Mouse (Mus musculus): ENCODE measurements around the gene Stox2. TPM values are rescaled to one million over a fixed set of nuclear protein-coding genes. Genes with fewer than 3 reads are reported as not detected.
A peak's percentile ranks its signal among the peaks of the same experiment; 100 is the strongest.

Gene Stox2
- polyA plus RNA-seq, 1 experiment from 2014 or later: 35.7 TPM

DNA sequence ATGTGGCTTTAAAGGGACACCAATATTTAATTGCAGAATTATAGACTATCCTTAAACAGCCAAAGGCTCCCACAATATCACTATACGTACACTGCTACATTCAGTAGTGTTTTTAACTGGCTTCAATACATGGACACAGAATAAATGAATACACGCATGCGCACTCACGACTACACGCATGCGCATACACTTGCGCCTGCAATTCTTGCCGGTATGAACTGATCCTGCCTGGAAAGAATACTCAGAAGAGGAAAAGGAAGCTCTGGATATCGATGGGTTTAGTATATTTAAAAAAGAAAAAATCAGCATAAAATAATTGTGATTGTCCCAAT, 100.4 kb downstream of the Stox2 start:
- 79% methylated on average over 9 of the region's 9 CpGs for WGBS
- peak overlapping the region; percentile 34 for H3K4me2 ChIP-seq (replicated peaks)
- ATAC-seq (ENCODE audit: low FRiP score, low read depth): no peak
- H3K27me3 ChIP-seq (replicated peaks): peaks cover 28% of the 10 kb centered on the region
- no peak overlapping the region for H3K9ac ChIP-seq
- H3K4me3 ChIP-seq: no peak overlapping the region
- H3K27ac ChIP-seq: no peak overlapping the region
- no peaks in the 10 kb centered on the region for H3K36me3 ChIP-seq
- H3K9me3 ChIP-seq: no peaks in the 10 kb centered on the region
- peaks cover 14% of the 10 kb centered on the region for H3K4me1 ChIP-seq

DNA sequence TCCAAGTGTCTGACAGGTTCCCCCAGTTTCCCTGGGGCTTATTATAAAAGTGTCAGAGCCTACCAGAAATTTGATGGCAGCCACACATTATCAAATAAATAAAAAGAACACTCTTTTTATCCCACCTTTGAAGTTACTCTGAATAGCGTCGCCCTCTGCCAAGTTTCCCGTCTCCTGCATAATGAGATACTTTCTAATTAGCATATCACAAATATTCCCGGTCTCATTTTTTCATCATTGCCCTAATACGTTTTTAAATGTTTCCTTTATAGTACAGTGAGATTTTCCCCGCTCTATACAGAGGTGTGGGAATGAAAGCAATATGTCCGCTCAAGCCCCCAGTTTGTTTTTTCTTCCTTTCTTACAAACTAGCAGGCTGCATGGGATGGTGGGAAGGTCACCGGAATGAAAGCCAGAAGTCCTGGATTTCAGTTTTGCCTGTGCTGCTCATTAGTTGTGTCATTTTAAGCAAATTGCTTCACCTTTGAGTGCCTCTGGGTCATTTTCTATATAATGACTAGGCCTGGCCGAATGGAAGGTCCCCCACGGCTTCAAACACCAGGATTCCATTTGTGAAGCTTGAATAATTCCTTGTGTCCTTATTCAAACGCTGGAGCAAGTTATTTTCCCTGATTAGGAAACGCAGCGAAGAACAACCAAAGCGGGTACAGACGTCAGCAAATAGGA, 100.9 kb downstream of the Stox2 start:
- ATAC-seq (ENCODE audit: low FRiP score, low read depth): no peak
- no peak overlapping the region for H3K27ac ChIP-seq
- 23% methylated on average over 15 of the region's 15 CpGs for WGBS
- peaks cover 28% of the 10 kb centered on the region for H3K27me3 ChIP-seq (replicated peaks)
- H3K36me3 ChIP-seq: no peaks in the 10 kb centered on the region
- H3K9ac ChIP-seq: no peak overlapping the region
- H3K4me1 ChIP-seq: peaks cover 14% of the 10 kb centered on the region
- H3K9me3 ChIP-seq: no peaks in the 10 kb centered on the region
- no peak overlapping the region for H3K4me3 ChIP-seq
- H3K4me2 ChIP-seq (replicated peaks): peak overlapping the region; percentile 34

DNA sequence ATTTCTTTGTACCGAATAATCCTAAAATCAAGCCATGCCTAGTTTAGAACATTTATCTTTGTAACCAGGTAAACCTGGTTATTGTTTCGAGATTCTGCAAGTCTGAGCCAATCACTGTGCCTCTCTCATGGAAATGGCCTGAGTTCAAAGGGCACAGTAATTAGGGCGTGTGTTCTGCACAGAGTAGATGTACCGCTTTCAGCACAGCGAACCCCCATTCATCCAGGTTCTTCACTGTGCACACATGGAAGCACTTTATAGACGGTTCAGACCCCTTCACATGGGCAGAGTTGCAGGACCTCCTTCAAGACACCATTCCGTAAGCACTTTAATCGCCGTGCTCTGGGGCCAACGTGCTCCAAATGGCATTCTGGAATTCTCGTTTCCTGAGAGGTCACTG, 104.7 kb downstream of the Stox2 start:
- peaks cover 17% of the 10 kb centered on the region for H3K27me3 ChIP-seq (replicated peaks)
- no peak overlapping the region for H3K4me3 ChIP-seq
- 63% methylated on average over 11 of the region's 11 CpGs for WGBS

DNA sequence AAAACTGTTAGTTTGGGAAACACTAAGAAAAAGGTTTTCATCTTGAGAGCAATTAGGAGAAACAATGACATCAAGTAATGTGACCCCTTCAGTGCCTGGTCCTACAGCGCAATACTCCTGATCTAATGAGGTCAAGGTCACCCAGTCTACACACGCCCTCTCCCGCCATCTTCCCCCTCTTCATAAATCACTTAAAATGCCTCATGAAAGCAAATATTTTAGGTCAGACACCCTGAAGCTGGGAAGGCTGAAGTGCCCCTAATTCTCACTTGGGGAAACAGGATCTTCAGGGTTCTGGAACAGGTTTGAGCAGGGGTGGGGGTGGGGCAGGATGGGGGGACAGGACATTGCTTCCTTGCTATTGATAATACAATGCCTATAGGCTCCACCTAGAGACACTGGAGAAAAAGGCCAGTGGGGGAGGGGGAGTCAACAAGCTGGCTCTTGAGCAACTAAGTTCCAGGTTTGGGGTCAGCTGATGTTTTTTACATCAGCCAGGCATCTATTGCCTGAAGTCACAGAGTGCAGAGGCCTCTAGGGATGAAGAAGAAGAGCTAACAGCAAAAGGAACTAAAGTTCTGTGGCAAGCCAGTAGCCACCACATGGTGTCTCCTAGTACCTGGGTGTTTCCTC, 107.4 kb downstream of the Stox2 start:
- 38% methylated on average over 3 of the region's 3 CpGs for WGBS
- Histone ChIP-seq H3K27ac (no peak overlapping the region), H3K27me3 (replicated peaks) (peaks cover 17% of the 10 kb centered on the region), H3K4me2 (replicated peaks) (peak overlapping the region; percentile 46; the same call in 1 of the 2 replicates), H3K36me3 (no peaks in the 10 kb centered on the region), H3K9ac (no peak overlapping the region), H3K4me1 (peaks cover 15% of the 10 kb centered on the region), H3K9me3 (no peaks in the 10 kb centered on the region), H3K4me3 (no peak overlapping the region)
- ATAC-seq (ENCODE audit: low FRiP score, low read depth): no peak

More for the DNA sequence above, 104.7 kb downstream of the Stox2 start:
- Histone ChIP-seq H3K4me2 (replicated peaks) (no peak overlapping the region), H3K4me1 (peaks cover 23% of the 10 kb centered on the region), H3K36me3 (no peaks in the 10 kb centered on the region), H3K27ac (no peak overlapping the region), H3K9ac (no peak overlapping the region), H3K9me3 (no peaks in the 10 kb centered on the region)
- no peak for ATAC-seq (ENCODE audit: low FRiP score, low read depth)

DNA sequence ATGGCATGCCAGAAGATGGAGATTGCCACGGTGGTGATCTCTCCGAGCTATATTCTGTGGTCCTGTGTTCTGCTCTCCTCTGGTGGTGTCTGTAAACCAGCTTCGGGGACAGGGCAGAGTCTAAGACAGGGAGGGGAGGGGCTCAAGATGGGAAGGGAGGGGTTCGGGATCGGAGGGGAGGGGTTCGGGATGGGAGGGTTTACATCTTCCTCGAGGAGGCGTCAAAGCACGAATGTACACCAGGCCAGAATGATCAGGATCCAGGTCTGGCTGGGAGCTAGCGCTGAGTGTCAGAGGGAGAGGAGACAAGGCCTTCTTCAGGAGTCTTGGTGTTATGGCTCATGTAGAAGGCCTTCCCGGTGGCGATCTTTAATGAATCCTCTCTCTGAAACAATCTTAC, 109.7 kb downstream of the Stox2 start:
- 89% methylated on average over 12 of the region's 12 CpGs for WGBS

DNA sequence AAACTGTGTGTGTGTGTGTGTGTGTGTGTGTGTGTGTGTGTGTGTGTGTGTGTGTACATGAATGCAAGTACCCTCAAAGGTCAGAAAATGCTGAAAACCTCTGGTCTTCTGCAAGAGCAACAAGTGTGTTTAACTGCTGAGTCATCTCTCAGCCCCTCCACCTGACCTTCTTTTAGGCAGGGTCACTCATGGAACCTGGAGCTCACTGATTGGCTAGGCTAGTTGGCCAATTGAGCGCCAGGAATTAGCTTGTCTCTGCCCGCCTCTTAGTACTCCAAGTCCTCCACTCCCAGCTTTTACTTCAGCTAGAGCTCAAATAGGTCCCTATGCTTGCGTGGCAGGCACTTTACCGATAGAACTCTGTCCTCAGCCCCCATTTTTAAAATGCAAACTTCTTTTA, 110.2 kb downstream of the Stox2 start:
- Histone ChIP-seq H3K27me3 (replicated peaks) (no peaks in the 10 kb centered on the region), H3K36me3 (no peaks in the 10 kb centered on the region), H3K9me3 (no peaks in the 10 kb centered on the region), H3K4me2 (replicated peaks) (no peak overlapping the region), H3K4me3 (no peak overlapping the region), H3K27ac (no peak overlapping the region), H3K9ac (no peak overlapping the region), H3K4me1 (peaks cover 15% of the 10 kb centered on the region)
- 95% methylated on average over 4 of the region's 4 CpGs for WGBS
- no peak for ATAC-seq (ENCODE audit: low FRiP score, low read depth)

More for the DNA sequence above, 109.7 kb downstream of the Stox2 start:
- H3K27me3 ChIP-seq (replicated peaks): 0 out of 2 replicates have a peak, but pooled peaks cover under 1% of the 10 kb centered on the region
- H3K4me2 ChIP-seq (replicated peaks): no peak overlapping the region
- no peaks in the 10 kb centered on the region for H3K9me3 ChIP-seq
- no peak for ATAC-seq (ENCODE audit: low FRiP score, low read depth)
- no peak overlapping the region for H3K9ac ChIP-seq
- no peak overlapping the region for H3K4me3 ChIP-seq
- H3K4me1 ChIP-seq: peaks cover 15% of the 10 kb centered on the region
- H3K36me3 ChIP-seq: no peaks in the 10 kb centered on the region
- H3K27ac ChIP-seq: no peak overlapping the region

DNA sequence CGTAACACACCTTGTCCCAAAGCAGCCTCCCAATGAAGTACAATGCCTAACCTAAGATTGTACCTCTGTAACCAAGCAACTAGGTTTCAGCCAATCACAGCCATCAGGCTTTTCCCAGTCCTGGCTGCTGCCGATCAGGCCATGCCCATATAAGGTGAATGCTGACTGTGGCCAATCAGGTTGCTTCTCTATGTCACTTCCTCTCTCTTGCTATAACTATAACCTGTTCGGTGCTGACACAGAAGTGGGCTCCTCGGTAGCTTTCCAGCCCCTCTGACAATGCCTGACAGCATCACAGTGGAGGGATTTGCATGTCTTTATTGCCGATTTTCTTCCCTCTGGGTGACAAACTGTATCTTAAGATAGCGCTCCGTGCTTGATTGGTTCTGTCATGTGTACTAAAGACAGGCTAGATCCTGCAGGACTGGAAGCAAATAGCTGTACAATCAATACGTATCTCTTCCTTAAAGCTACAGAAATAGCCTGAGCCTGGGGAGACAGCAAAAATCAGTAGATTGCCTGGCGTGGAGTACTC, 111.9 kb downstream of the Stox2 start:
- peaks cover 5% of the 10 kb centered on the region for H3K4me1 ChIP-seq
- WGBS: 64% methylated on average over 9 of the region's 9 CpGs
- H3K27me3 ChIP-seq (replicated peaks): no peaks in the 10 kb centered on the region
- no peaks in the 10 kb centered on the region for H3K36me3 ChIP-seq
- no peak overlapping the region for H3K9ac ChIP-seq
- peak; percentile 96 for ATAC-seq (ENCODE audit: low FRiP score, low read depth)
- peak overlapping the region; percentile 27; the same call in 1 of the 2 replicates for H3K27ac ChIP-seq
- H3K4me3 ChIP-seq: no peak overlapping the region
- H3K9me3 ChIP-seq: no peaks in the 10 kb centered on the region
- peak overlapping the region; percentile 32 for H3K4me2 ChIP-seq (replicated peaks)

DNA sequence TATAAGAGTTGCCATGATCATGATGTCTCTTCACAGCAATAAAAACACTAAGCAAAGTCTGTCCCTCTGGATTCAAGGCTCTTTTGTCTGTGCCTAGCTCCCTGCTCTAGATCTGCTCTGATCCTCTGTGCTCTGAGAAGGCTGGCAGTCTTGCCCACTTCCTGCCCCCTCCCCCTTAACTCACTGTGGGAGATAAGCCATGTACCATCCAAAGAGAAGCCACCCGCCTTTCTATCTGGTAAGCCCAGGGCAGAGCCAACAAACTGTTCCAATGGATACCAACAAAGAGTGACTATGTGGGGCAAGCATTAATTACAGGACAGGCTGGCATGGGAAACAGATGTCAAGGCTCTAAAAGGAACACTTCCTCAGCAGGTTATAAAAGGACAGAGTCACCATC, 113.2 kb downstream of the Stox2 start:
- H3K4me1 ChIP-seq: no peaks in the 10 kb centered on the region
- WGBS: 72% methylated on average over 1 of the region's 1 CpGs

DNA sequence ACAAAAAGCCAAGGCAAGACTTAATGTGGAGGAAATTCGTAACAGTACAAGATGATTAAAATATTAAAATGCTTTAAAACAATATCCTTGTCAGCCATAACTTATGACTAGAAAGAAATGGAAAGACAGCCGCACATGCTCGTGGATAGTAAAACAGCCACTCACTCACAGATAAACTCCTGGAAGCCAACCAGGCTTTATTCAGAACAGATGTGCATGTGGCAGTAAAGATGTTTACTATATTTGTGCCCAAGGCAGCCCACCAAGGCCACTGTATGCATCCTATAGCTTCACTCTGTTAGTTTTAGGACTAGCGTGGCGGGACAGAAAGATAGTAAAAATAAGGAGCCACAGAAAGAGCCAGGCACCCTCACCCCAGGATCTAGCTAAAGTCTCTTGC, 115.2 kb downstream of the Stox2 start:
- Histone ChIP-seq H3K27me3 (replicated peaks) (no peaks in the 10 kb centered on the region), H3K4me1 (no peaks in the 10 kb centered on the region), H3K9ac (no peak overlapping the region), H3K36me3 (no peaks in the 10 kb centered on the region), H3K4me2 (replicated peaks) (no peak overlapping the region), H3K27ac (no peak overlapping the region), H3K9me3 (no peaks in the 10 kb centered on the region), H3K4me3 (no peak overlapping the region)
- no peak for ATAC-seq (ENCODE audit: low FRiP score, low read depth)
- 80% methylated on average over 5 of the region's 5 CpGs for WGBS

More for the DNA sequence above, 113.2 kb downstream of the Stox2 start:
- no peak overlapping the region for H3K9ac ChIP-seq
- no peaks in the 10 kb centered on the region for H3K27me3 ChIP-seq (replicated peaks)
- no peak overlapping the region for H3K4me3 ChIP-seq
- no peaks in the 10 kb centered on the region for H3K36me3 ChIP-seq
- H3K27ac ChIP-seq: no peak overlapping the region
- ATAC-seq (ENCODE audit: low FRiP score, low read depth): no peak
- H3K4me2 ChIP-seq (replicated peaks): no peak overlapping the region
- H3K9me3 ChIP-seq: no peaks in the 10 kb centered on the region

DNA sequence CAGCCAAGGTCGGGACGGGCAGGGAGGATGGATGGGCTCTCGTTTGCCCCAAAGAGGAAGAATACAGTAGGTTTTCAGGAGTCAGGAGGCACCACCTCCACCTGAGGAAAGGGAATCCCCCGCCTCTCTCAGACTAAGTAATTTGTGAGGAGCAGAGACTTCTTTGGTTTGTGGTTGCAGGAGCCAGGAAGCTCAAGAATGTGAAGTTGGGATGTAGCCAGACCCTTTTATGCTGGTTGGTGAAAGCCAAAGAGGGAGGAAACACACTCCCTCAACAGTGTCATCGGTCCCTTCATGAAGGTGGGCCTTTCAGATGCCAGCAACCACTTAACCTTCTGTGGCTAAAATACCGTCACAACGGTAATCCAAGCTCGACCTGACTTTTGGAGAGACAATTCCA, 119.8 kb downstream of the Stox2 start:
- Histone ChIP-seq H3K27ac (no peak overlapping the region), H3K4me1 (peaks cover 4% of the 10 kb centered on the region; the same call in 1 of the 2 replicates), H3K9me3 (no peaks in the 10 kb centered on the region), H3K4me2 (replicated peaks) (no peak overlapping the region), H3K36me3 (no peaks in the 10 kb centered on the region), H3K4me3 (no peak overlapping the region), H3K9ac (no peak overlapping the region), H3K27me3 (replicated peaks) (no peaks in the 10 kb centered on the region)
- ATAC-seq (ENCODE audit: low FRiP score, low read depth): no peak
- 91% methylated on average over 8 of the region's 8 CpGs for WGBS

DNA sequence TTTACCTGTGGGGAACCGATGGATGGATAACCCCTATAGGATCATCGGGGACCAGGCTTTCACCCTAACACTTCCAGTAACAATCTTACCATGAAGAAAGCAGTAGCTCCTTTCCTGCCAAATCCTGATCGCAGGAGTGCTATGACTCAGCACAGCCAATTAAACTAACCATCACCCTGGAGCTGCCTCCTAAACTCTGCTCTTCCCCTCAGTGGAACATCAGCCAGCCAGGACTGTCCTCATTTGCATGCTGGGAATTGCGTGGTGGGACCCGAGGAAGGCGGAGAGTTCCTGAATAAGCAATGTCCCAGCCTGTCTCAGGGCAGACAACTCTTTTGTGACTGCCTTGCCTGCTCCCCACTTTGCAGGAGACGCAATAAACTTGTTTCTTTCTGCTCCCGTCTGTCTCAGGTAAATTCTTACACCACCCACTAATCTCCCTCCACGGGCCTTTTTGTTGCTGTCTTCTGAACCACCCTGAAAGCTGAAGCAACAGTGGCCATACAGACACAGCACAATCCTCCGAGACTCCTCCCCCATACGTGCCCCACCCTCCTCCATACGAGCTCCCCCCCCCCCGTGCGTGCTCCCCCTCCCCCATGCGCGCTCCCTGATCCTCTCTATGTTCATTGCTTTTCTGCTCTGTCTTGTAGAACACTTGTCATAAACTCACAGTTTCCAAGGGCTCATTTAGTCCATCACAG, 121.9 kb downstream of the Stox2 start:
- peaks cover 4% of the 10 kb centered on the region; the same call in 1 of the 2 replicates for H3K4me1 ChIP-seq
- no peak overlapping the region for H3K4me3 ChIP-seq
- no peak overlapping the region for H3K27ac ChIP-seq
- no peaks in the 10 kb centered on the region for H3K9me3 ChIP-seq
- H3K9ac ChIP-seq: no peak overlapping the region
- ATAC-seq (ENCODE audit: low FRiP score, low read depth): peak; percentile 50; the same call in 1 of the 2 replicates
- H3K4me2 ChIP-seq (replicated peaks): peak overlapping the region; percentile 28; the same call in 1 of the 2 replicates
- no peaks in the 10 kb centered on the region for H3K27me3 ChIP-seq (replicated peaks)
- 26% methylated on average over 16 of the region's 16 CpGs for WGBS
- H3K36me3 ChIP-seq: no peaks in the 10 kb centered on the region

DNA sequence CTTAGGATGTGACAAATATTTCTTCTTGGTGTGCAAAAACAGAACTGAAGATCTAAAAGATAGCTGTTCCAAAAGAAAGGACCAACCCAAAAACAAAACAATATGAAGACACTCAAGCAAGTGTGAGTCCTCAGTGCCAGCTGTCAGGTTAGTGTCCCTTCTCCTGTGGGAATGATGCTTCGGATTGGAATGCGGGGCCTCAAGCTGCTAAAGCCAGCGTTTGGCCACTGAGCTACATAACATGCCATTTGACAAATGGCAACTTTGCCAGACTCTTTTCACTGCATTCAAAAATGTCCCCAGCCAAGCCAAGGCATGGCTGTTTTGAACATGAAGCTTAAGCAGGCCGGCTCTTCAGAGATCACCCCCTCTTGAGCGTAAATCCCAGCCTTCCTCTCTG, 124.9 kb downstream of the Stox2 start:
- Histone ChIP-seq H3K36me3 (no peaks in the 10 kb centered on the region), H3K4me1 (peaks cover 4% of the 10 kb centered on the region), H3K4me3 (no peak overlapping the region), H3K9me3 (no peaks in the 10 kb centered on the region), H3K27ac (no peak overlapping the region), H3K4me2 (replicated peaks) (no peak overlapping the region), H3K9ac (no peak overlapping the region), H3K27me3 (replicated peaks) (no peaks in the 10 kb centered on the region)
- WGBS: 42% methylated on average over 5 of the region's 5 CpGs
- ATAC-seq (ENCODE audit: low FRiP score, low read depth): no peak
